Mouse (Mus musculus) Patski (cell line): Measurements from ENCODE around the gene Slc39a7. TPM values are rescaled to one million over a fixed set of nuclear protein-coding genes. Genes with fewer than 3 reads are reported as not detected.

Experiments used
- ATAC-seq: fragments of 100-300 bp; one replicate; pipeline ENCODE4 v1.8.0; 2021
- CTCF ChIA-PET: fragments of 350-600 bp; sonication (Branson Sonifier 250); formaldehyde crosslinking; loops from one replicate; lab custom pipeline; 2022; ENCODE audit warnings: inconsistent platforms; lab: Charles Lee
- POLR2A ChIA-PET: fragments of 350-600 bp; sonication (Branson Sonifier 250); formaldehyde crosslinking; loops from one replicate; lab custom pipeline; 2022; ENCODE audit warnings: antibody characterized with exemption, inconsistent platforms; lab: Charles Lee
- DNase-seq: peaks from one replicate; pipeline ENCODE4 v3.0.0-alpha.2; 2011; ENCODE audit warnings: low read depth, low spot score
- H3K27me3 ChIP-seq: fragments of 371-371 bp; one replicate; pipeline ENCODE4 v1.5.1; 2021
- CTCF ChIP-seq: fragments of 100-300 bp; IDR thresholded peaks from one replicate; pipeline ENCODE4 v1.5.1; 2021
- in situ Hi-C: fragments of 300-500 bp; cut with MboI; formaldehyde crosslinking; loops from 3 replicates; pipeline ENCODE4 v1.11.1; 2018; ENCODE audit warnings: low pct_unique_long_range_greater_than_20kb, mixed read lengths
- polyA plus RNA-seq: library from polyadenylated mRNA; unstranded; gene quantifications from one replicate; pipeline ENCODE4 v1.2.3, GENCODE M21; 2021

The Slc39a7 gene
- polyA plus RNA-seq = 189 TPM

GRCm38 (mm10) chr17:34031465-34032173, at the start of gene Slc39a7, which contains the start of gene Rxrb:
Gene Slc39a7 (minus strand): TSS chr17:34031682.
Gene Rxrb (plus strand): TSS chr17:34031812.
- peak; percentile 82 for DNase-seq
- in situ Hi-C loops = no loop called here
- no peak for TF ChIP-seq CTCF
- ChIA-PET POLR2A (interaction anchor here (0.7 to 1.3 kb wide), 2 partner anchors 9 to 80 kb away, joined by 3 to 5 read pairs; no protein-coding TSS in a partner anchor), CTCF (interaction anchor here (1.1 kb wide), 1 partner anchor 9 kb away, joined by 3 read pairs; no protein-coding TSS in a partner anchor)
- no peaks in the 10 kb centered on the region for H3K27me3 ChIP-seq
- peak; percentile 54 for ATAC-seq

GRCm38 (mm10) chr17:34079621-34080020, 48.1 kb upstream of the Slc39a7 start:
- in situ Hi-C loops = loop anchor here (5.0 kb wide), 1 partner anchor 88 kb away; no protein-coding TSS in a partner anchor
- POLR2A ChIA-PET = no interaction called here
- peak; percentile 17 for DNase-seq

GRCm38 (mm10) chr17:34079002-34079401, 47.5 kb upstream of the Slc39a7 start:
- no peak for ATAC-seq
- DNase-seq = no peak
- in situ Hi-C loops = loop anchor here (5.0 kb wide), 1 partner anchor 88 kb away; no protein-coding TSS in a partner anchor
- ChIA-PET CTCF (interaction anchor here (0.7 to 2.1 kb wide), 3 partner anchors 9 to 174 kb away, joined by 3 to 8 read pairs (median 5); no protein-coding TSS in a partner anchor), POLR2A (no interaction called here)
- H3K27me3 ChIP-seq = peaks cover 9% of the 10 kb centered on the region
- no peak for TF ChIP-seq CTCF

More at GRCm38 (mm10) chr17:34079621-34080020, 48.1 kb upstream of the Slc39a7 start:
- H3K27me3 ChIP-seq = peaks cover 9% of the 10 kb centered on the region
- CTCF ChIA-PET = interaction anchor here (1.3 to 2.1 kb wide), 3 partner anchors 9 to 90 kb away, joined by 4 to 8 read pairs (median 5); no protein-coding TSS in a partner anchor
- TF ChIP-seq CTCF = no peak
- no peak for ATAC-seq

- in situ Hi-C loops = loop anchor here (5.0 kb wide), 1 partner anchor 89 kb away; no protein-coding TSS in a partner anchor
- TF ChIP-seq CTCF = no peak
- peaks cover 9% of the 10 kb centered on the region for H3K27me3 ChIP-seq
- DNase-seq (no peak), ATAC-seq (no peak)
- POLR2A ChIA-PET = interaction anchor here (0.9 to 1.0 kb wide), 2 partner anchors 25 to 93 kb away, joined by 3 read pairs; no protein-coding TSS in a partner anchor
- CTCF ChIA-PET = interaction anchor here (0.7 to 2.1 kb wide), 11 partner anchors 10 to 92 kb away, joined by 3 to 8 read pairs (median 3); partner anchors contain the start of gene H2-Oa
These were observed 46.7 kb upstream of the Slc39a7 start for GRCm38 (mm10) chr17:34078148-34078547.

- peaks cover 9% of the 10 kb centered on the region for H3K27me3 ChIP-seq
- ATAC-seq (no peak), DNase-seq (peak; percentile 27)
- peak; percentile 93 for TF ChIP-seq CTCF
- CTCF ChIA-PET = interaction anchor here (0.7 to 2.1 kb wide), 11 partner anchors 11 to 92 kb away, joined by 3 to 8 read pairs (median 3); partner anchors contain the start of gene H2-Oa
- in situ Hi-C loops = loop anchor here (5.0 kb wide), 1 partner anchor 90 kb away; no protein-coding TSS in a partner anchor
- POLR2A ChIA-PET = interaction anchor here (0.9 to 1.0 kb wide), 2 partner anchors 25 to 93 kb away, joined by 3 read pairs; no protein-coding TSS in a partner anchor
These were observed 46.1 kb upstream of the Slc39a7 start for GRCm38 (mm10) chr17:34077549-34077948.

DNA sequence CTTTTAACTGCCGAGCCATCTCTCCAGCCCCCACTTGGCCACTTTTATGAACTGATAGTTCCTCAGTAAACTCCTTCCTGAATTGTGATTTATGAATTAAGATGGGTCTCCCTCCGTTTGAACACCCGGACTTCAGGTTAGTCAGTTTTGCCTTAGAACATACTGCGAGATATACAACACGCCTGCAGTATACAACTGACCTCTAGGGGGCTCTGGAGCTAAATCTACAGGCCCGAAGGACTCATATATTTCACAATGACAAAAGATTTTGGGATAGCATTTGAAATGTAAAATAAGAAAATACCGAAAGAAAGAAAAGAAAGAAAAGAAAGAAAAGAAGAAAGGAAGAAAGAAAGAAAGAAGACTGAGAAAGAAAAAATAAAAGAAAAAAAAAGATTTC, 43.8 kb upstream of the Slc39a7 start:
- peaks cover 9% of the 10 kb centered on the region for H3K27me3 ChIP-seq
- in situ Hi-C loops = loop anchor here (5.0 kb wide), 1 partner anchor 92 kb away; no protein-coding TSS in a partner anchor
- POLR2A ChIA-PET = no interaction called here
- DNase-seq (no peak), ATAC-seq (no peak)
- peak; percentile 79 for TF ChIP-seq CTCF
- CTCF ChIA-PET = interaction anchor here (1.0 to 1.1 kb wide), 3 partner anchors 21 to 93 kb away, joined by 3 to 4 read pairs (median 4); no protein-coding TSS in a partner anchor

- ATAC-seq = no peak
- CTCF ChIA-PET = interaction anchor here (1.6 kb wide), 1 partner anchor 13 kb away, joined by 3 read pairs; no protein-coding TSS in a partner anchor
- POLR2A ChIA-PET = no interaction called here
- no peak for TF ChIP-seq CTCF
- H3K27me3 ChIP-seq = peaks cover 6% of the 10 kb centered on the region
- in situ Hi-C loops = no loop called here
- no peak for DNase-seq
These were observed 40.6 kb upstream of the Slc39a7 start for GRCm38 (mm10) chr17:34072091-34072490.

GRCm38 (mm10) chr17:34068864-34069263, 37.4 kb upstream of the Slc39a7 start:
- ATAC-seq (no peak), DNase-seq (no peak)
- H3K27me3 ChIP-seq = no peaks in the 10 kb centered on the region
- in situ Hi-C loops = no loop called here
- CTCF ChIA-PET = no interaction called here
- no peak for TF ChIP-seq CTCF
- POLR2A ChIA-PET = no interaction called here

- DNase-seq = no peak
- ATAC-seq = no peak
- ChIA-PET POLR2A (no interaction called here), CTCF (no interaction called here)
- in situ Hi-C loops = no loop called here
- no peaks in the 10 kb centered on the region for H3K27me3 ChIP-seq
- no peak for TF ChIP-seq CTCF
These were observed 25.7 kb upstream of the Slc39a7 start for GRCm38 (mm10) chr17:34057224-34057623.

GRCm38 (mm10) chr17:34047404-34048050, 16.0 kb upstream of the Slc39a7 start:
- no peak for DNase-seq
- in situ Hi-C loops = no loop called here
- POLR2A ChIA-PET = no interaction called here
- no peak for TF ChIP-seq CTCF
- CTCF ChIA-PET = no interaction called here
- no peak for ATAC-seq
- H3K27me3 ChIP-seq = no peaks in the 10 kb centered on the region
